Comparison of ENCODE assay signal across 19 mouse cellular contexts in genomic region chr4:125609320-125610306, GRCm38 (mm10).
DNase-seq lines count a peak whose midpoint lies in the region; ATAC-seq lines count a peak whose summit lies in the region.
"Had no signal": no experiment of that assay in that cellular context is flagged by ENCODE, and none has a peak within 500 bp of the region (broad histone marks: within the 10 kb centered on the region; RNA-seq: fewer than 3 reads in every experiment).

No protein-coding gene starts in this region.

- H3K4me2 ChIP-seq in hindbrain, embryonic 13.5 days = no peak overlapping the region
- H3K4me2 ChIP-seq: heart, embryonic 12.5 days; hindbrain, embryonic 14.5 days; intestine, embryonic 15.5 days; kidney, embryonic 15.5 days had no signal

- DNase-seq in hindbrain, embryonic 10.5 days (ENCODE audit: low spot score) = no peak
- DNase-seq in ES-CJ7 (ENCODE audit: low read depth, low spot score) = peak; percentile 90
- peak; percentile 94 for DNase-seq in ZHBTc4 (ENCODE audit: low read depth, low spot score)
- DNase-seq in yolk sac, embryonic 10.5 days (ENCODE audit: low spot score) = peak; percentile 75
- DNase-seq in kidney, adult 18-20 months = no peak
- DNase-seq in heart, postnatal 10 days = no peak
- DNase-seq: adrenal gland, postnatal 14 days; cerebellum, adult 11-12 months; cerebellum, adult 9-10 months; gastrocnemius, postnatal 14 days; heart, postnatal 36 days; kidney, adult 2 months had no signal

- no peak overlapping the region for H3K4me3 ChIP-seq in hindbrain, embryonic 10.5 days
- H3K4me3 ChIP-seq in hindbrain, embryonic 13.5 days = no peak overlapping the region
- H3K4me3 ChIP-seq: heart, embryonic 12.5 days; intestine, embryonic 15.5 days; kidney, embryonic 15.5 days had no signal

- no peaks in the 10 kb centered on the region for H3K9me3 ChIP-seq in hindbrain, embryonic 10.5 days
- no peaks in the 10 kb centered on the region for H3K9me3 ChIP-seq in hindbrain, embryonic 13.5 days
- H3K9me3 ChIP-seq: heart, embryonic 12.5 days; intestine, embryonic 15.5 days; kidney, embryonic 15.5 days had no signal

- no peak overlapping the region for H3K9ac ChIP-seq in hindbrain, embryonic 13.5 days
- H3K9ac ChIP-seq: heart, embryonic 12.5 days; hindbrain, embryonic 14.5 days; intestine, embryonic 15.5 days; kidney, embryonic 15.5 days had no signal

- intact Hi-C loops in heart, postnatal 10 days (cut with DNase I) = no loop called here

- H3K27me3 ChIP-seq in hindbrain, embryonic 10.5 days (ENCODE audit: insufficient read depth, poor library complexity, severe bottlenecking) = no peaks in the 10 kb centered on the region
- H3K27me3 ChIP-seq in hindbrain, embryonic 13.5 days = 0 out of 2 replicates have a peak, but pooled peaks cover 6% of the 10 kb centered on the region
- H3K27me3 ChIP-seq: heart, embryonic 12.5 days; intestine, embryonic 15.5 days; kidney, embryonic 15.5 days had no signal

- 57% methylated on average over 21 of the region's 21 CpGs for WGBS in hindbrain, embryonic 10.5 days
- WGBS in hindbrain, embryonic 13.5 days = 57% methylated on average over 21 of the region's 21 CpGs

- no peaks in the 10 kb centered on the region for H3K36me3 ChIP-seq in hindbrain, embryonic 10.5 days
- H3K36me3 ChIP-seq in hindbrain, embryonic 13.5 days = no peaks in the 10 kb centered on the region
- H3K36me3 ChIP-seq: heart, embryonic 12.5 days; intestine, embryonic 15.5 days; kidney, embryonic 15.5 days had no signal

- peaks cover 8% of the 10 kb centered on the region; the same call in 1 of the 2 replicates for H3K4me1 ChIP-seq in hindbrain, embryonic 10.5 days (replicated peaks)
- no peaks in the 10 kb centered on the region; the same call in 1 of the 2 replicates for H3K4me1 ChIP-seq in hindbrain, embryonic 13.5 days (replicated peaks)
- H3K4me1 ChIP-seq: heart, embryonic 12.5 days; intestine, embryonic 15.5 days; kidney, embryonic 15.5 days had no signal

- no peak for ATAC-seq in hindbrain, embryonic 13.5 days (ENCODE audit: low FRiP score)
- ATAC-seq: activated CD4-positive, CD25-positive, alpha-beta regulatory T cell, adult 4 months; forebrain, embryonic 16.5 days; intestine, embryonic 15.5 days had no signal

- peak overlapping the region; percentile 12; the same call in 1 of the 2 replicates for H3K27ac ChIP-seq in hindbrain, embryonic 10.5 days
- H3K27ac ChIP-seq in hindbrain, embryonic 13.5 days = no peak overlapping the region
- H3K27ac ChIP-seq: hindbrain, embryonic 14.5 days; intestine, embryonic 15.5 days; kidney, embryonic 15.5 days had no signal

Comparison
In these comparisons a context has a peak if more than half of its experiments do, and no peak if none do; other contexts are left out.
1. DNase-seq: peak in ES-CJ7 (single experiment), ZHBTc4 (single experiment) and yolk sac, embryonic 10.5 days (single experiment); none in hindbrain, embryonic 10.5 days (single experiment), kidney, adult 18-20 months (single experiment) and heart, postnatal 10 days (0 of 2).